Mouse (Mus musculus) skeletal muscle tissue, adult 2 months (tissue): ENCODE measurements around the gene Hdhd3.

Experiments used
- DNase-seq: peaks from one replicate; pipeline ENCODE4 v3.0.0-alpha.2; 2012; ENCODE audit warnings: low read depth, low spot score

Gene Hdhd3

GRCm38 (mm10) chr4:62475793-62476192, 27.5 kb downstream of the Hdhd3 start:
- no peak for DNase-seq

DNA sequence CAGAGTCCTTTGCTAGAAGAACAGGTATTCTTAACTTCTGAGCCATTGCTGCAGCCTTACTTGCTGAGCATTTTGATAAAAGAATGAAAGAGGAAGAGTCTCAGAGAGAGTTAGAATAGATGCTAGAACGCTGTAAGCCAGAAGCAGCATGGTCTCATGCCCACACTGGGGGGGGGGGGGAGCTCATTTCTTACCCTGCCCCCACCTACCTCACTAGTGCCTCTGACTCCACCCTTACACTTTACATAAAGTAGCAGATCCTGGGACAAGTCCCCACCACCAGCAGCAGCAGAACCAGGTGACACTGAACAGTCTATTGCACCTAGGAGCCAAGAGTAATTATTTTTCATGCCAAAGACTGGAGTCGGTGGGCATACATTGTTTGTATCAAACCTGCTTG, 28.1 kb downstream of the Hdhd3 start:
- DNase-seq = no peak

DNA sequence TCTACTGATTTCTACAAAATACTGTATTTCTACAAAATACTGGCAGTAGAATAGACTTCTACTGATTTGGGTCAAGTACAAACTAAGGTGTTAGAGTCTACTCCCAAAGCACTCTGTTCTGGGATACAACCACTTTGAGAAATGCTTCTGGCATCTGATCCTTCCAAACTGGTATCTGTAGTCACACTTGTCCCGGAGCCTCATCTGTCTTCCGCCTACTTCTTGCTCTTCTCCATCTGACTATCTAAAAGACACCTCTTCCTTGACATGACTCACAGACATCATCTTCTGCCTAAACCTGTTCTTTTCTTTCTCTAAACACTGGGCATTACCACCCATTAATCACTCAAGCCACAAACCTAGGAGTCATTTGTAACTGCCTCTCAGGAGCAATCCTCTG, 31.2 kb downstream of the Hdhd3 start:
- DNase-seq = no peak

- DNase-seq = peak; percentile 40
Measured at GRCm38 (mm10) chr4:62470598-62471051, 32.6 kb downstream of the Hdhd3 start, which contains the start of gene Wdr31. Gene Wdr31 (minus strand): TSS chr4:62470896.

GRCm38 (mm10) chr4:62468158-62468557, 35.1 kb downstream of the Hdhd3 start:
- no peak for DNase-seq

GRCm38 (mm10) chr4:62463124-62463523, 40.1 kb downstream of the Hdhd3 start:
- DNase-seq = no peak

GRCm38 (mm10) chr4:62460348-62460747, 42.9 kb downstream of the Hdhd3 start:
- DNase-seq = no peak

DNA sequence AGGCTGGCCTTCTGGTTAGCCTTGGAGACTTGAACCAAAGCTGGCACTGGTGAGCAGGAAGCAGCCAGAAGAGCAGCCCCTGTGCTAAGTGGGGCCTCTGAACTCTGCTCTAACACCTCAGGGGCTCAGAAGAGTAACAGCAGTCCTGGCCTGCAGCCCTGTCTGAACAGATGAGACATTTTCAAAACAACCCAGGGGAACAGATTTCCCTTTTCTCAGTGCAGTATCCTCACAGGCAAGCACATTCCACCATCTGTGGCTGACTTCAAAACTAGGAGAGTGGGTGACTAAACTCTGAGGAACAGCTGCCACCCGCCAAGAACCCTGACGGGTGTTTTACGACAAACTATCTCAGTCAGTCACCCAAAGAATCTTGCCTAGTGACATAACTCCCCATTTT, 44.2 kb downstream of the Hdhd3 start:
- DNase-seq = no peak

DNA sequence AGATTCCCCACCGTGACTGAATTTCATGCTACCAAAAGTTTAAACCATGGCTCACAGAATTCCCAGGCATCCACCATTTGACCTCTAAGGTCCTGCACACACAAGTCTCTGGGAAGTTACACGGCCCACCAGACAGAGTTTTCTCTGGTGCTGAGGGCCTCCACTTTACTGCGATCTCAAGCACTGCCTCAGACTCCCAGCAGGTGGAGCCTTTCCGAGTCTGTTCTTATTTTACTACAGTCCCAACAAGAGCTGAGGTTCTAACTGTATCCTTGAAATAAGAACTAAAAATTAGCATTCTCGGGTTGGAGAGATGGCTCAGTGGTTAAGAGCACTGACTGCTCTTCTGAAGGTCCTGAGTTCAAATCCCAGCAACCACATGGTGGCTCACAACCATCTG, 48.3 kb downstream of the Hdhd3 start:
- no peak for DNase-seq
